Mouse (Mus musculus) liver, adult 2 months (tissue): ENCODE results near the gene Ube2b.

Experiments
- CTCF ChIP-seq: fragments of 200-500 bp; IDR thresholded peaks from 2 replicates; pipeline ENCODE4 v1.5.1; 2011; ENCODE audit warnings: low read depth, low read length, control low read depth
- POLR2A ChIP-seq: fragments of 200-500 bp; IDR thresholded peaks from 2 replicates; pipeline ENCODE4 v1.6.1; 2011; ENCODE audit warnings: low read length, control low read depth; ENCODE audit not compliant: insufficient read depth; ENCODE audit errors: extremely low read depth

GRCm38 (mm10) chr11:51966651-51967050 lies 33.9 kb downstream of the Ube2b start:
- TF ChIP-seq CTCF = no peak
- TF ChIP-seq POLR2A = no peak
